Mouse (Mus musculus) thymus, postnatal 0 days (tissue): ENCODE results near the gene Trim63. TPM values are rescaled to one million over a fixed set of nuclear protein-coding genes. Genes with fewer than 3 reads are reported as not detected.
A peak's percentile ranks its signal among the peaks of the same experiment; 100 is the strongest.
"Not testable (repeated sequence)": the region's sequence is repeated elsewhere in the genome, so short reads cannot be mapped to it uniquely, and the experiment has no call there.

Experiments used
- DNase-seq: peaks from one replicate; pipeline ENCODE4 v3.0.0-alpha.2; 2015; ENCODE audit warnings: low spot score
- polyA plus RNA-seq: library from polyadenylated mRNA; unstranded; fragments of >200 nt; fragmentation: Nextera tagmentation; extraction: Ambion mirVana; gene quantifications from 2 replicates; pipeline ENCODE4 v1.2.1, GENCODE M21; 2015

Trim63 gene
- polyA plus RNA-seq, 1 experiment from 2014 or later: 1.3 TPM

DNA sequence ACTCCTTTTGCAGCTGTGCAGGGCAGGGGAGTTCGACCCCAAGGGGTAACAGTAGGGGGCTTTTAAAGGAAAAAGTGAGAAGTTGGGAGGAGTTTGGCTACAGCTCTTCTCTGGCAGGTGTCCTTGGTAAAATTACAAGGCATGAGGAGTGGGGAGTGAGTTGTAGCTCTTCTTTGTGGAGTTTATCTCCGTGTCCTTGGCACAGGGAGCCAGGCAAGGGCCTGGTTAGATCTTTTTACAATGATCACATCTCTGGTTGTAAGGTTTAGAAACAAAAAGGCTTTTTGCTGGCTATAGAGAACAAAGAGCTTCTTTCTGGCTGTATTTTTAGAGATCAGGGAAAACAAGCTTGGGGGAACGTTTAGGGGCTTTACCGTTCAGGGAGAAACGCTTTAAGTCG lies 26.3 kb downstream of the Trim63 start:
- not testable (repeated sequence) for DNase-seq

DNA sequence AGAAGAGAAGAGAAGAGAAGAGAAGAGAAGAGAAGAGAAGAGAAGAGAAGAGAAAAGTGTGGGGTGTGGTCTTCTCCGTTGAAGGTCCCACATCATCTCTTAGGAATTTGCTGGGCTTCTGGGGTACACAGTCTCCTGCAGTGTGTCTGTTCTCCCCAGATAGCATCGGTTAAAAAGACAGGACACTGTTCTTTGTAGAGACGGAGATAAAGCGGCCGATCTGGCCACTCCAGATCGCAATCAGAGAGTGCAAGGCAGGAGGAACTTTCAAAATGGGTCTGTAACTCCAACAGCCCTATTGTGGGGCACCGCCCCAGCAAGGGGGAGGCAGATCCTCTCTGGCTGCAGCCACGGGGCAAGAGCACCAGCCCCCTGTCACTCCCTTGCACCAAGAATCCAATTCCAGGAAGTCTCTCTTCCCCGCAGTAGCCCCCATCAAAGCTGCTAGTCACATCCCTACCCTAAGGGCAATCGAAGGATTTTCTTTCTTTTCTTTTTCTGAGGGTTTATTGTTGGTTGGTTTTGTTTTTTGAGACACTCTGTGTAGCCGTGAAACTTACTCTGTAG lies 27.4 kb downstream of the Trim63 start:
- DNase-seq: no peak

DNA sequence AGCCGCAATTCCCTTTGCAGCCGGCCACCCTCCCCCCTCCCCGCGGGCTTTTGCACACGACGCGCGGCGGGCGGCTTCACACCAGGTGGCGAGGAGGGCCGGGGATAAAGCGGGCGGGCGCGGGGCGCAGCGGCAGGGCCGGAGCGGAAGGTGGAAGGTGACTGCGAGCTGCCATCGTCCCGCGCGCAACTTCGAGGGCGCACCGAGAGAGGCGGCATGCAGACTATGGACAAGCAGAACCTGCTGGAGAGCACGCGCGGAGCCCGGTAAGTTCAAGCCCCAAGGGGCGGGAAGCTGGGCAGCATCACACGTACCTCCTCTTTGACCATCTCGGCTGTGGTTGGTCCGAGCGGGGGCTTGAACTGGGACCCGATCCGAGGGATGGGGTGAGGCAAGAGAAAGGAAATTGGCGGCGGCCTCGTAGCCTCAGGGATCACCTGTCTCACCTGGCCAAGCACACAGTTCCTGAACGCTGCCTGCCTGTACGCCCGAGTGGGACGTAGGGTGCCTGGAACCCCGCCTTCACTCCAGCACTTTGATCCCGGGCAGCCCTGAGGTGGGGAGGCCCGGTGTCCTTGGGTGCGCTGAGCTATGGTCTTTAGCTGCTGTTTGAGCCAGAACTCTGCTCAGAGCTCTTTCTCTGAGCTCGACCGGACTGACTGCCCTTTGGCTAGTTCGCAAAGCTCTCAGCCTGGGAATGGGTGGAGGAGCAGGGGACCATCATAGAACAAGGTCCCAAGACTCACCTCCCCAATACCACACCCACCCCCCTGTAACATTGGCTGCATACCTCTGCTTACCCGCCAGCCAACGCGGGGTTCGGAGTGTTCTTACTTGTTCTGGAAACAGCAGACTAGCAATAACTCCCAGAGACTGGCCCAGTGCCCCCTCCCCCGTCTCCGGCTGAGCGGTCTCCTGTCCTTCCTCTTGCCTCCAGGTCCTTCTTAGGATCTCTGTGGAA lies 28.4 kb downstream of the Trim63 start, which contains the start of gene Slc30a2:
Gene Slc30a2 (plus strand): TSS at position 111 of the 961 bp plus-strand sequence.
- DNase-seq: peak; percentile 19

DNA sequence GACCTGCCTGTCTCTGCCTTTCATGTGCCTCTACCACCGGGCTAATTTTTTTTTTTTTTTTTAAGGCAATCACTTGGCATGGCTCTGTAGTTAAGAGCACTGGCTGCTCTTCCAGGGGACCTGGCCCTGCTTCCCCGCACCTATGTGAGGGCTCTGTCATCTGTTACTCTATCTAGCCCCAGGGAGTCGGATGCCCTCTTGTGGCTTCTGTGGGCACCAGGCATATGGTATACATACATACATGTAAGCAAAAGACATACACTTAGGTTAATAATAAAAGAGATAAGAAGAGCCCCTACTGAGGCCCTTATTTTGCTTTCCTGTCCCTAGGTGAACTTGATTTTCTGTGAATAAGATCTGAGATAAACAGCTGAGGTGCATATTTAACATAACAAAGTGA lies 29.7 kb downstream of the Trim63 start:
- no peak for DNase-seq

DNA sequence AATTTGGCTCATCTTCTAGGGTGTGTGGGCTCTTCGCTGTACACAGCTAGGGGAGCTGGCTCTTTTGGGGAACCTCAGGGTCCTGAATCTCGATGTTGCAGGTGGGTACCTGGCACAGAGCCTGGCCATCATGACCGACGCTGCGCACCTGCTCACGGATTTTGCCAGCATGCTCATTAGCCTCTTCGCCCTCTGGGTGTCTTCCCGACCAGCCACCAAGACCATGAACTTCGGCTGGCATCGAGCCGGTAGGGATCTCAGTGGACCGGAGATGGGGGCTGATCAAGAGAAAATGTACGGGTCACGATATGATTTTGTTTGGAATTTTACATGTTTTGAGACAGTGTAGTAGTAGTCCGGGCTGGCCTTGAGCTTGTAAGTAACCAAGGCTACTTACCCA lies 30.9 kb downstream of the Trim63 start:
- DNase-seq: no peak

DNA sequence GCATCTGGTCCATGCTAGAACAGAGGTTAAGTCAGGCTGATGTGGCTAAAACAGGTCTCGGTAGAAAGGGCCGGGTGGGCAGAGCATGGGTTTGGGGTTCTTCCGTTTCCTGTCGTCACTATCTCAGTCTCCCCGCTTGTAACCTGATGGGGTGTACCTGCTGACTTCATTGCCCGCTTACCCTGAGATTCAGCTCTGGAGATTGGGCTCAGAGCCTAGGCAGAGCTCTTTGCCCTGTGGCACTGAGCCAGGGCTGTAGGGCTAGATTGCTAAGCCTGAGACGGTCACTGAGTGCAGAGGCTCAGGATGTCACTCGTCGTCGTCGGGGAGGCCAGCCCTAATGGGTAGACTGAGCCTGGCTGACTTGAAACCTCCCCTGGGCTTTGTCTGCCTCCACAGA lies 33.2 kb downstream of the Trim63 start:
- DNase-seq: no peak

DNA sequence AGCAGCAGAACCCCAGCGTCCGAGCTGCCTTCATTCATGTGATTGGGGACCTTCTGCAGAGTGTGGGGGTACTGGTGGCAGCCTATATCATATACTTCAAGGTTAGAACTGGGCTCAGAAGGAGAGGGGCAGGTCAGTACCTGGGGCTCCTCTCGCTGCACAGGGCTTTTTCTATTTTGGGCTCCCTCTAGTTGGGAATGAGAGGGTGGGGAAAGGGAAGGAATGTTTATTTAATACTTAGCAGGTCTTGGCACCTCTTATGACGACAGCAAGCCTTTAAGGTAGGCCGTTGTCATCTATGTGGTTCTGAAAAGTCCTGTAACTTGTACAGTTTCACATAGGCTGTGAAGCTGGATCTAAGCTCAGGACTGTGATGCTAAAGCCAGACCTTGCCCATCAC lies 33.6 kb downstream of the Trim63 start:
- no peak for DNase-seq

DNA sequence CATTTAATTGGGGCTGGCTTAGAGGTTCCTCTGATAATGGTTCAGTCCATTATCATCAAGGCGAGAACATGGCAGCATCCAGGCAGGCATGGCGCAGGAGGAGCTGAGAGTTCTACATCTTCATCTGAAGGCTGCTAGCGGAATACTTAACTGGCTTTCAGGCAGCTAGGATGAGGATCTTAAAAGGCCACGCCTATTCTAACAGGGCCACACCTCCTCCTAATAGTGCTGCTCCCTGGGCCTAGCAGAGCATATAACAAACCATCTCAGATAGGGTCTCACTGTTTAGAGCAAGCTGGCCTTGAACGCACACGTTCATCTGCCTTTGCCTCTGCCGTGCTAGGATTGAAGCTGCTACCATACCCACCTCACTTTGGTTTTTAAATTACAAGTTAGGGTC lies 34.9 kb downstream of the Trim63 start:
- DNase-seq: no peak

DNA sequence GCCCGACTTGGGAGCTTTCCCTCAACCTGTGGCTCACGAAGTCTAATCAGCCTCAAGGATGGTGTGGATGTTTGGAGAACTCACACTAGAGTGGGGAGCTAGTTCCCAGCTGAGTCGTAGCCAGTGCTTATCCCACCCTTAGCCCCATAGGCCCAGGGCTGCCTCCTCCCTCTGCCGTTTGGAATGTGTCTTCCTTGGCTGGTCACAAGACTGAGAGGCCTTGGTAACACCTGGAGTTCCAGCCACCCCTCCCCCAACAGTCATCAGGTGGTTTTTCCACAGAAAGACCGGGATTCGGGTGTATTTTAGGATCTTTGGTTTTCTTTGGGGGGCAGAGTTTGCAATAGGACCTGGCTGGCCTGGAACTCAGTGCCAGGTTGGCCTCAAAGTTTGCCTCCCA lies 35.7 kb downstream of the Trim63 start:
- DNase-seq: no peak

DNA sequence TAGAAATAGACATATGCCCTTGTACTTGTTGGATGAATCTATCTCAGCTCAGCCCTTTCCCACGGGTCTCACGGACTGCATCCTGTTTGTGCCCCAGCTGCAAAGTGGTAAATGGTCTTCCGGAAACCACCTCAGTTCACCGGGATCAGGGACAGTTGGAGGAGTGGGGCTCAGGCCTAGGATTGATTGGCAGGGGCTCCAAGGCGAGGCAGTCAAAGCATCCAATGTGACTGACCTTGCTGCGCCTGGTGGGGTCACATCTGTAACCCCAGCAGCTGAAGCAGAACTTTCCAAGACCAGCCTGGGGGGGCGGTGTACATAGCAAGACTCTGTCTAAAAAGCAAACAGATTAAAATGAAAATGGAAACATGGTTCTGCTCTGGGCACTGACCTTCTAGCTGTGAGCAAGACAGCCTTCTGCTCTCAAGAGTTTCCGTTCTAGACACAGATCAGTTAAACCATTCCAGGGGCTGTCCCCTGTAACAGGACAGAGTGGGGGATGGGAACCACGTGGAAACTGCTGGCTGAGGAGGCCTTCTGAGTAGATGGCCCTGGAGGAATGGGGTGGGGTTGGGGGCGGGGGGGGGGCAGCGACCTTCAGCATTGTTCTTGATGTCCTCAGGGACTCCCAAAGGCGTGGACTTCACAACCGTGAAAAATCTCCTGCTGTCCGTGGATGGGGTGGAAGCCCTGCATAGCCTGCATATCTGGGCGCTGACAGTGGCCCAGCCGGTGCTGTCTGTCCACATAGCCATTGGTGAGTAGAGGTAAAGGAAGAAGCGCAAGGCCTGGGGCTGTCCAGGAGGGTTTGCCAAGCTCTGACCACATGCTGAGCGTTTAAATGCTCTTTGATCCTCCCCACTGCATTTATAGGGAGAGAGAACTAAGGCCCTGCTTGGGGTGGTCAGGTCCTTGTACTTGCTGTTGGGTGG lies 36.7 kb downstream of the Trim63 start:
- DNase-seq: no peak

DNA sequence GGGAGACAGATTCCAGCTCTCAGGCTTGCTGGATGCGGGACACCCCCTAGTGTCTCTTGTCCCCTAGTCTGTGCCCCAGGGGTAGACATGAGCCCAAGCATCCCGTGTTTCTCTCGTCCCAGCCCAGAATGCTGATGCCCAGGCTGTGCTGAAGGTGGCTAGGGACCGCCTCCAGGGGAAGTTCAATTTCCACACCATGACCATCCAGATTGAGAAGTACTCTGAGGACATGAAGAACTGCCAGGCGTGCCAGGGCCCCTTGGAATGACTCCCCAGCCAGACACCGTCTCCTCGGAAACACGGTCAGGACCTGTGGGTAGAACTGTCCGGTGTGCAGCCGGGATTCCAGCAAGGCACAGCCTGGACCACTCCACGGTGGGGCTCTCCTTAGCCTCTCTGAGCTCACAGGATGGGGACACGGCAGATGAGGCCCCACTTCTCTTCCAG lies 37.4 kb downstream of the Trim63 start:
- DNase-seq: no peak

DNA sequence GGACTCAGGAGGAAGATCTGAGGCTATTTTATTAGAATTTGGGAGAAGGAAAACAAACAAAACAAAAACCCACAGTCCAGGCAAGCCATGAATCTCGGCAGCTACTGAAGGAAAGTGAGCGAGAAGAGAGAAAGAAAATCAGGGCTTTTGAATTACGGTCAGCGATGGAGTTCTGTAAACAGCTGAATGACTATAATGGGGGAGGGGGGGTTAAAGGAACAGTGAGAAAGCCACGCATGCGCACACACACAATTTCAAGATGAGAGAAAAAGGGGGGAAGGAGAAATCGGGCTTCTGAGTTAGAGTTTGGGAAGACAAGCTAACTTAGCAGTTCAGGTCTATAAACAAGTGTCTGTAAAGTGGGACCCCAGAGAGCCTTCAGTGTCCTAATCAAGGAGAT lies 38.0 kb downstream of the Trim63 start:
- DNase-seq: no peak

DNA sequence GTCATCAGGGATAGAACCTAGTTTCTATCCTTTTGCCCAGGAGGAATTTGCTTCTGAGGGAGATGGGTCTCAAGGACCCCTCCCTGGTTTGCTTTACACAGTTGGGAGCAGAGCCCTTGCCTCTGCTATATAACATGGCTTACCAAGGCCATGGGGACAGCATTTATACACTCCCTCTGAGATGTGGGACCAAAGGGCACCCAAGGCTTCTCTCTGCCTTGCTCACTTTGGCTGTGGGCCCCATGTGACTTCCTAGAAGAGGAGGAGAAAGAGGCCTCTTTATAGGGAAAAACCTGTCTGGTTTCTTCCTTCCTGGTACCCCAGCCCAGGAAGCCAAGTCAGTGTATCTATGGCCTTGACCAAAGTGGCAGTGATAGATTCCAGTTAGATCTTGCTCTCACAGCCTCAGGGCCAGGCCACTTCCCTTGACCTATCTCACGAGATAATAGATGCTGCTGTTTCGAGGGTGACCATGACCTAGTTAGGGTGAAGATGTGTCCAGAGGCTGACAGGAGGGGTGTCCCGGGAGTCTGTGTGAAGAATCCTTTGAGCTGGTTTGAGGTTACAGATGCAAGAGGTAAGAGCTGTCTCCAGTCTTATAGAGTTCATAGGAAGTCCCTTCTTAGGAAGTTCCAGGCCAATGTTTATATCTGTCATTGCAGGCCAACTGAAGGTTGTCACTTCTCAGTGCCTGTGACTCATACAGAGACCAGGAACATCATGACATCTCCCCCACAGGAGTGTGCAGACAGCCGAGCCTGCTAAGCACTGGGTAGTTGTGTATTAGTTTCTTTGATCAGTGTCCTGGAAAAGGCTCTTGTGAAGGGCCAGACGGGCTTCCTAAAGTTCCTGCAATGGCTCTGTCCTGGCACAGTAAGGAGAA lies 38.8 kb downstream of the Trim63 start:
- DNase-seq: no peak

DNA sequence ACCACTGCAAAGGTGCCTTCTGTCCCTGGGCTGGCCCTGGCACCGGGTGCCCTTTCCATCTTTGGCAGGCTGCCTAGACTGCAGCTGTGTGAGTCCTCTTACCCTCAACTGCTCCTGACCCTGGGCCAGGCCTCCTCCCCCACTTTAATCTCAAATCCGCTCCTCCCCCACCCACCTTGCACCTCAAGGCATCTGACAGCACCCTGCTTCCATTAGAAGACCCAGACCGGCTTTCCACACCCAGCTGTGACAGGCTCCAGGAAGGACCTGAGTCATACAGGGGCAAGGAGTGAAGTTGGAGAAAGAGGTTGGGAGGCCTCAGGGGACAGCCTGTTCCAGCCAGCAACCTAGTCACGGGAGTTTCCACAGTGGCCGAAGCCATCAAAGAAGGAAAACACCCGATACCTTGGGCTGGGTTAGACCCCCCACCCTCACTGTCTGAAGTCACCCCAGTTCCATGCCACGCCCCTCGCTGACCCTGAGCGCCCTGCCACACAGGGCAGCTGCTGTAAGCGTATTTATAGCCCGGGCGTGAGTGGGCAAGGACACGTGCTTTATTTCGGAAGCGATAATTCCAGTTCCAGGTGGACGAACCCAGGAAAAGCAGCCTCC lies 41.0 kb downstream of the Trim63 start:
- no peak for DNase-seq

DNA sequence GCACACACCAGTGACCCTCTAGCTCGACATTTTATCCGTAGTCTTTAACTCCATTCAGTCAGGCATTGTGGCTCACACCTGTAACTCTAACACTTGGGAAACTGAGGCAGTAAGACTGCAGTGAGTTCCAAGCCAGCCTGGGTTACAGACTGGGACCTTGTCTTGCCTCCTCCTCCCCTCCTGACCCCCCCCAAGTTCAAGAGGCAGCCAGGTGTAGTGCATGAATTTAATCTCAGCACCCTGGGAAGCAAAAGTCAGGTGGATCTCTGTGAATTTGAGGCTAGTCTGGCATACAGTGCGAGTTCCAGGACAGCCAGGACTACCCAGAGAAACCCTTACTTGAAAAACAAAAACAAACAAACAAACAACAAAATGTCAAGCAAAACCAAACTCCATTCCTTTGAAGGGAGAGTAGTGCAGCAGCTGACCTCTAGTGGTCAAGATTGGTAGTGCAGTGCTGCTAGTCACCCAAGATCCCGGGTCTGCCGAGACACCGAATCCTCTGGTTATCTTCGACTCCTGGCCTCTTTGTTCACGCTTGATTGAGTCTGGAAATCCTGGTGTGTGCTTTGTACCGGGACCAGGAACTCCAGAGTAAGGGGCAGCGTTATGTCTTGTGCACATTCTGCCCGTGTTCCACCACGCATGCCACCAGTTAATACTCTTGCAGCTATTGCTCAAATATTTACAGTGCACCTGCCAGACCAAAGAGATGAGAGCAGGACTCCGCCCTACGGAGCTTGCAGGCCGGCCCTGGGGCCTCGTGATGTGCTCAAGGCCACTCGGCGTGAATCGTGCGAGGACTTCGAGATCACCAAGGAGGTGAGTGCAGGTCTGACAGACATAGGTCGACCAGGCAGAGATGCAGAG lies 41.9 kb downstream of the Trim63 start:
- peak; percentile 75 for DNase-seq

DNA sequence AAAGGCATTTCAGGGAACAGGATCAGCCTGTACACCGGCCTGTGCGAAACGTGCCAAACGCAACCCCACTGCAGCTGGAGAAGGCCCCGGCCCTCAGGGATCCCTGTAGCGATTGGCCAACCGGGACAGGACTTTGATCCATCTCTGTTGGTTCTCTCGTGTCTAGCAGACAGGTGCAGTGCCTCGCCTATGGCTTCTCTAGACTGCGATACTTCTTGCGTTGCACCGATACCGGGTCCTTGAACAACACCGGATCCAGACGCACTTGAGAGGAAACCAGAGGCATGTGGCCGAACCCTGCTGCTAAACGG lies 42.5 kb downstream of the Trim63 start:
- DNase-seq: no peak

DNA sequence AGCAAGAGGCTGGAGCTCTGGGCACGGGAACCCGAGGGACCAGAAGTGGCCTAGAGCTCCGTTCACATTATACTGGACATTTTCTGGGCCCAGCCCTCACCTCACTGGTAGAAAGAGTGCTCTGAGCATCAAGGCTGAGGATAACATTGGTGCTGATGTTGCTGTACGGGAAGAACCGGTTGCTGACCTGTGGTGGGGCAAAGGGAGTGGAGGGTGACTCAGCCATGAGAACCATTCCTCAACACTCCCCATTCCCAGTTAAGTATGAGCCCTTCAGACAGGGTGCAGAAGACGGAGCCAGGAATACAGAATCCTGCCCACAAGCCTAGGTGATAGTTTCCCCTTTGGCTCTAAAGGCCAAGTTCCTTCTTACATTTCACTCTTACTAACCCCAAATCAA lies 44.7 kb downstream of the Trim63 start:
- DNase-seq: no peak

DNA sequence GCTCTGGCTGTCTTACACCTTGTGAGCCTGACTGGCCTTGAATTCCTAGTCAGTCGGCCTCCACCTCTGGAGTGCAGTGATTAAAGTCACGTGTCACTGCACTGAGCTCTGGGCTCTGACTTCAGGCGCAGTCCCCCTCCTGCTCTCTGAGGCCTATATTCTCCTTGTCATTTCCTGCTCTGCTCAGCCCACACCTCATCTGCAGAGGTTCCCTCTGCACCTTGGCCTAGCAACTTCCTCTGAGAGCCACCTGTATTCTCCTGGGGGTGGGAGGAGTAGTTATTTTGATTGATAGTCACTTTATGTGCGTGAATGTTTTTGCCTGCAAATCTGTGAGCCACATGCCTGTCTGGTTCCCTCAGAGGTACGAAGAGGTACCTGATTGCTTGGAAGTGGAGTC lies 46.3 kb downstream of the Trim63 start:
- peak; percentile 55 for DNase-seq

DNA sequence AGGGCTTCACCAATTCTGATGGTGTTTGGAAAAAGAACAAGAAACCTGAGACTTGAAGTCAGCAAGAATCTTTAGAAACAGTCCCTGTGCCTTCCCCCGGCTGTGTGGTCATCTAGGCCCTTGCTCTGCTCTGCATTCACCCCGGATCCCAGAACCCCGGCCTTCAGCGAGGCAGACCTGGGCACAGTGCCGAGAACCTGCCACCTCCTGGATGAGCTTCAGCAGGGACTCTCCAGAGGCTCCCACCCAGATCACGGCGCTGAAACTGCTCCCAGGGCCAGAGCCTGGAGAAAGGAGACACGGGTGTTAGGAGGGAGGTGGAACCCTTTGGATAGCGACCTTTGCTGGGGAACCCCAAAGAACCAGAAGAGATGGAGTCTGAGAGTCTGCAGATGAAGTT lies 47.2 kb downstream of the Trim63 start:
- DNase-seq: no peak
